Mouse (Mus musculus) G1E (cell line): Measurements from ENCODE around the gene Rfxank.

Experiments
- CTCF ChIP-seq: IDR thresholded peaks from 2 replicates; pipeline ENCODE4 v1.5.1; 2012; ENCODE audit warnings: low read depth, low read length, inconsistent platforms, mixed read lengths
- GATA1 ChIP-seq: IDR thresholded peaks from 2 replicates; pipeline ENCODE4 v1.6.1; 2012; ENCODE audit warnings: borderline replicate concordance, low read length, inconsistent platforms, mixed read lengths
- POLR2AphosphoS5 ChIP-seq: IDR thresholded peaks from 2 replicates; pipeline ENCODE4 v1.6.1; 2012; ENCODE audit warnings: low read depth, low read length, inconsistent platforms; ENCODE audit not compliant: insufficient replicate concordance
- TAL1 ChIP-seq: conservative IDR thresholded peaks from 2 replicates; pipeline ENCODE4 v1.6.1; 2012; ENCODE audit warnings: low read depth, low read length, inconsistent platforms, mixed read lengths

DNA sequence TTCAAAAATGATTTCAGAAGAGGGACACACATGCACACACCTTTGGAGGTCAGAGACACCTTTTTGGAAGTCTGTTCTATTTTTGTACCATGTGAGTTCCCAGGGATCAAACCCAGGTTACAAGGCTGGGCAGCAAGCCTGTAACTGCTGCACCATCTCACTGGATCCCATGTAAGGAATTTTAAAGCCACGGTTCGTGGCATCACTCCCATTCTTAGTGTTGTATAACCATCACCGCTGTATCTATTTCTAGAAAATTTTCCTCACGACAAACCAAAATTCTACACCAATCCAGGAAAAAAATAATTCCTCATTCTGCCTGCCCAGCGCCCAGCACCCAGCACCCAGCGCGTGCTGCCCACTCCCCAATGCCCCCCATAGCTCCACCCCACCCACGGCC, 39.7 kb downstream of the Rfxank start:
- TF ChIP-seq CTCF (no peak), GATA1 (no peak), POLR2AphosphoS5 (no peak), TAL1 (no peak)
